Mouse (Mus musculus) lung, postnatal 0 days (tissue): Measurements from ENCODE around the gene Cdk20. TPM values are rescaled to one million over a fixed set of nuclear protein-coding genes. Genes with fewer than 3 reads are reported as not detected.

Experiments
- ATAC-seq: fragments of 200-750 bp; cut with Nextera tagmentation; 2 replicates; pipeline ENCODE4 v1.8.0; 2017; ENCODE audit warnings: moderate library complexity
- DNase-seq: peaks from one replicate; pipeline ENCODE4 v3.0.0-alpha.2; 2016; ENCODE audit warnings: low spot score
- H3K27ac ChIP-seq: fragments of 300-500 bp; sonication (generic); 2 replicates; pipeline ENCODE4 v1.5.1; 2014; ENCODE audit warnings: antibody characterized with exemption, mild to moderate bottlenecking, low read length, mixed read lengths
- H3K27me3 ChIP-seq: fragments of 300-500 bp; sonication (generic); replicated peaks from 2 replicates; pipeline ENCODE4 v1.6.1; 2014; ENCODE audit warnings: low read length, mixed read lengths; ENCODE audit not compliant: insufficient read depth
- H3K36me3 ChIP-seq: fragments of 300-500 bp; sonication (generic); 2 replicates; pipeline ENCODE4 v1.6.1; 2014; ENCODE audit warnings: low read length, mixed read lengths; ENCODE audit not compliant: insufficient read depth
- H3K4me1 ChIP-seq: fragments of 300-500 bp; sonication (generic); 2 replicates; pipeline ENCODE4 v1.6.1; 2014; ENCODE audit warnings: antibody characterized with exemption, low read depth, low read length, mixed read lengths; ENCODE audit not compliant: insufficient read depth
- H3K4me2 ChIP-seq: fragments of 300-500 bp; sonication (generic); replicated peaks from 2 replicates; pipeline ENCODE4 v1.6.1; 2014; ENCODE audit warnings: low read depth, mild to moderate bottlenecking, low read length, moderate library complexity, mixed read lengths
- H3K4me3 ChIP-seq: fragments of 300-500 bp; sonication (generic); 2 replicates; pipeline ENCODE4 v1.5.1; 2014; ENCODE audit warnings: low read depth, low read length
- H3K9ac ChIP-seq: fragments of 300-500 bp; sonication (generic); replicated peaks from 2 replicates; pipeline ENCODE4 v1.6.1; 2014; ENCODE audit warnings: low read depth, mild to moderate bottlenecking
- H3K9me3 ChIP-seq: fragments of 300-500 bp; sonication (generic); 2 replicates; pipeline ENCODE4 v1.6.1; 2016; ENCODE audit warnings: low read length, mixed read lengths
- CTCF ChIP-seq: IDR thresholded peaks from 2 replicates; pipeline ENCODE4 v1.5.1; 2016; ENCODE audit warnings: antibody characterized with exemption, mild to moderate bottlenecking
- EP300 ChIP-seq: IDR thresholded peaks from 2 replicates; pipeline ENCODE4 v1.6.1; 2016; ENCODE audit warnings: antibody characterized with exemption, mild to moderate bottlenecking, control low read depth
- WGBS: fragments of 180-500 bp; shearing (Covaris S2); extraction: QIAGEN DNeasy Blood & Tissue Kit; methylation state at CpG from one replicate; pipeline ENCODE4 v1.1.7; 2014; 5-methylcytosine and 5-hydroxymethylcytosine counted together
- polyA plus RNA-seq: library from polyadenylated mRNA; unstranded; fragments of >200 nt; fragmentation: Nextera tagmentation; extraction: Ambion mirVana; gene quantifications from 2 replicates; pipeline ENCODE4 v1.2.1, GENCODE M21; 2015

Cdk20 gene
- polyA plus RNA-seq, 1 experiment from 2014 or later: 7.5 TPM

DNA sequence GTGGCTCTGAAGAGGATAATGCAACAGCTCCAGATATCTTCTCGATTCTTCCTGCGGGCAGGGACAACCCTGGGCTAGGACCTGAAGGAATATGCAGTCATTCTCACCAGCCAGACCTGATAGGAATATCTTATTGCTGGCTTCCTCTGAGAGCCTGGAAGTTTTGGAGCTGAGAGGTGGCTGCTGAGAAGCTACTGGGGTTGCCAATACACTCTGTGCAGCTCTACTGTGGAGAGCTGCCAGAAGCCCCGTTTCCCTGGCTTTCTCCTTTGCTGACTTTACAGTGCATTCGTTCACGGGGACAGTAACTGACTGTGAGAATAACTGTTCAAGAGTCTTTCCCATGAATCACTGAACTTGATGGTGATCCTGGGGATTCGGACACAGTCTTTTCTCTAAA, 26.6 kb upstream of the Cdk20 start:
- H3K4me1 ChIP-seq: no peaks in the 10 kb centered on the region
- DNase-seq (no peak), ATAC-seq (no peak)
- H3K27ac ChIP-seq: no peak overlapping the region
- H3K9ac ChIP-seq: no peak overlapping the region
- H3K27me3 ChIP-seq: no peaks in the 10 kb centered on the region
- 60% methylated on average over 6 of the region's 6 CpGs for WGBS
- no peak for TF ChIP-seq EP300
- TF ChIP-seq CTCF: no peak
- no peaks in the 10 kb centered on the region for H3K9me3 ChIP-seq
- H3K4me2 ChIP-seq: no peak overlapping the region
- no peaks in the 10 kb centered on the region for H3K36me3 ChIP-seq
- no peak overlapping the region for H3K4me3 ChIP-seq

DNA sequence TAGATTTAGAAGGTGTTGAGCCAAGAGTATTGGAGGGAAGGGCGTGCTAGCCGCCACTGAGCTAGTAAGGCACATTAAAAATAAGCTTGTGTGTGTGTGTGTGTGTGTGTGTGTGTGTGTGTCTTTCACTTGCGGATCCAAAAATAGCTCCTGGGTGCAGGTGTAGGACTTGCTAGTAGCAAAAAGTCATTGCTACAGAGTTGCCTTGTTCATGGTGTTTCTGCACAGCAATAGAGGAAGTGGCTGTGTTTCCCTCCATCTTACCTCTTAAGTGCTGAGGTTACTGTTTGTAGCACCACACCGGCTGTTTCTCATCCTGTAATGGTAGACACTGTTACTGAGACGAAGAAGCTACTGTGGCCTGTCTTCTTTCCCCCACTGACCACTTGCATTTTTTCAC, 24.1 kb upstream of the Cdk20 start:
- no peak overlapping the region for H3K9ac ChIP-seq
- no peak overlapping the region for H3K4me2 ChIP-seq
- H3K27me3 ChIP-seq: no peaks in the 10 kb centered on the region
- H3K9me3 ChIP-seq: no peaks in the 10 kb centered on the region
- 86% methylated on average over 5 of the region's 5 CpGs for WGBS
- H3K27ac ChIP-seq: no peak overlapping the region
- no peak for ATAC-seq
- TF ChIP-seq EP300 (no peak), CTCF (no peak)
- no peak overlapping the region for H3K4me3 ChIP-seq
- no peak for DNase-seq
- H3K4me1 ChIP-seq: no peaks in the 10 kb centered on the region
- no peaks in the 10 kb centered on the region for H3K36me3 ChIP-seq

DNA sequence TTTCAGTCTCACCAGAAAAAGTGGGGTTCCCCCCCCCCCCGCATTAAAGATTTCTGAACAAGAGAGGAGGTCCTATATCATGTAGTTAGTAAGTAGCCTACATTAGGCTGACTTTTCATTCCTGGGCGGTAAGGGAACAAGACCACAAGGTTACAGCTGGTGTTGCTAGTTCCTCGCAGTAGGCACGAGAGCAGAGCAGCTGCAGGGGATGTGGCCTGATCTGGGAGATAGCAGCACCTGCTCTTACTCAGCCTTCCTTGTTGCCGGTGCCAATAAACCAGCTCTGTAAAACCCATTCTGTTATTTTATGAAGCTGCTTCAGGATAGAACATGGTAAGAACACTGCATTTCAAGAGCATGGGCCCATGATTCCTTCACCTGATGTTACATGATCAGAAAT, 21.5 kb upstream of the Cdk20 start:
- Histone ChIP-seq H3K36me3 (no peaks in the 10 kb centered on the region), H3K4me3 (no peak overlapping the region), H3K4me1 (no peaks in the 10 kb centered on the region), H3K9ac (no peak overlapping the region), H3K4me2 (no peak overlapping the region), H3K27me3 (no peaks in the 10 kb centered on the region), H3K9me3 (no peaks in the 10 kb centered on the region), H3K27ac (no peak overlapping the region)
- no peak for ATAC-seq
- TF ChIP-seq EP300 (no peak), CTCF (no peak)
- WGBS: 75% methylated on average over 5 of the region's 5 CpGs
- DNase-seq: no peak

DNA sequence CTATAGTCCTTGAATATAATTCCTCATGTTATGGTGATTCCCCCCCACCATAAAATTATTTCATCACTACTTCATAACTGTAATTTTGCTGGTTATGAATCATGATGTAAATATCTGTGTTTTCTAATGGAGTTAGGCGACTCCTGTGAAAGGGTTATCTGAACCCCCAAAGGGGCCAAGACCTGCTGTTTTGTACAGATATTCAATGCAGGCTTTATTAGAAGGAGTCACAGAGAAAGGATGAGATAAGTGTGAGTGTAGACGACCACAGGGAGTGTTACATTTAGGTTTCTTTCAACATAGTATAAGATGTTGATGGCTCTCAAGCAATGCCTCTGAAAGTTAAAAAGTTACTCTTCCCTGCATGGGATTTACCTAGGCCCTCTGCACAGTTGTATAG, 20.8 kb upstream of the Cdk20 start:
- H3K27ac ChIP-seq: no peak overlapping the region
- WGBS: 67% methylated on average over 2 of the region's 2 CpGs

GRCm38 (mm10) chr13:64412752-64413257, 19.3 kb upstream of the Cdk20 start:
- H3K4me3 ChIP-seq: no peak overlapping the region
- DNase-seq (no peak), ATAC-seq (no peak)
- no peaks in the 10 kb centered on the region for H3K4me1 ChIP-seq
- H3K9me3 ChIP-seq: no peaks in the 10 kb centered on the region
- H3K27me3 ChIP-seq: no peaks in the 10 kb centered on the region
- no peak overlapping the region for H3K27ac ChIP-seq
- H3K36me3 ChIP-seq: no peaks in the 10 kb centered on the region
- WGBS: 75% methylated on average over 2 of the region's 2 CpGs
- H3K9ac ChIP-seq: no peak overlapping the region
- H3K4me2 ChIP-seq: no peak overlapping the region
- TF ChIP-seq CTCF: no peak
- no peak for TF ChIP-seq EP300

More for the DNA sequence above, 20.8 kb upstream of the Cdk20 start:
- DNase-seq (no peak), ATAC-seq (no peak)
- no peak for TF ChIP-seq EP300
- no peak for TF ChIP-seq CTCF
- Histone ChIP-seq H3K4me3 (no peak overlapping the region), H3K9ac (no peak overlapping the region), H3K36me3 (no peaks in the 10 kb centered on the region), H3K4me2 (no peak overlapping the region), H3K4me1 (no peaks in the 10 kb centered on the region), H3K9me3 (no peaks in the 10 kb centered on the region), H3K27me3 (no peaks in the 10 kb centered on the region)

DNA sequence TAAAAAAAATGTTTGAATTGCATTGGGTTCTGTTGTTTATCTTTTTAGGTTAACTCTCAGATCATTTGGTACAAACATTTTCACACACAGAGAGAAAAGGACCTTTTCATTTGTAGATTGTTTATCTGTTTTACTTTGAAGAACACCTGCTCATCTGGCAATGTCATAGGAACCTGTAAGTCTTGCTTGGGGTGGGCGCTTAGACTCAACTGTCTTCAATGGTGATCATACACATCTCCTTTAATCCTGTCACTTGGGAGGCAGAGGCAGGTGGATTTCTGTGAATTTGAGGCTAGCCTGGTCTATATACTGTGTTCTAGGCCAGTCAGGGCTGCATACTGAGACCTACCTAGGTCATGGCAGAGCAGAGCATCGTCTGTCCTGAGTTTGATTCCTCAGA, 16.5 kb upstream of the Cdk20 start:
- H3K4me3 ChIP-seq: no peak overlapping the region
- no peaks in the 10 kb centered on the region for H3K9me3 ChIP-seq
- DNase-seq (no peak), ATAC-seq (no peak)
- no peak overlapping the region for H3K9ac ChIP-seq
- H3K4me2 ChIP-seq: no peak overlapping the region
- H3K27ac ChIP-seq: no peak overlapping the region
- H3K4me1 ChIP-seq: no peaks in the 10 kb centered on the region
- WGBS: 87% methylated on average over 2 of the region's 2 CpGs
- H3K27me3 ChIP-seq: no peaks in the 10 kb centered on the region
- TF ChIP-seq EP300 (no peak), CTCF (no peak)
- no peaks in the 10 kb centered on the region for H3K36me3 ChIP-seq
